Mouse (Mus musculus) frontal cortex, adult (tissue): ENCODE measurements around the gene Pcgf1.

Source experiments
- ATAC-seq: cut with Nextera tagmentation; 2 replicates; pipeline ENCODE4 v1.9.2; 2017; ENCODE audit warnings: mild to moderate bottlenecking, moderate library complexity, mixed read lengths; ENCODE audit not compliant: low TSS enrichment

The Pcgf1 gene

GRCm38 (mm10) chr6:83101688-83102556, 24.3 kb downstream of the Pcgf1 start:
- peak; percentile 75 for ATAC-seq

GRCm38 (mm10) chr6:83103130-83103650, 25.5 kb downstream of the Pcgf1 start:
- ATAC-seq, result no peak

- ATAC-seq, result no peak
Observed at GRCm38 (mm10) chr6:83104158-83104557, 26.5 kb downstream of the Pcgf1 start.

- ATAC-seq, result no peak
Observed at GRCm38 (mm10) chr6:83107566-83108400, 30.1 kb downstream of the Pcgf1 start.

- ATAC-seq, result peak; percentile 82
Observed at GRCm38 (mm10) chr6:83108762-83109668, 31.3 kb downstream of the Pcgf1 start, which contains the start of gene Mrpl53. Mrpl53 (plus strand) TSS chr6:83109040.

GRCm38 (mm10) chr6:83111510-83112136, 34.0 kb downstream of the Pcgf1 start:
- no peak for ATAC-seq

- peak; percentile 87 for ATAC-seq
Observed at GRCm38 (mm10) chr6:83115011-83115671, 37.5 kb downstream of the Pcgf1 start, which contains the start of gene Mogs. Mogs (plus strand) TSS chr6:83115496.

- peak; percentile 28 for ATAC-seq
Observed at GRCm38 (mm10) chr6:83115682-83116372, 38.2 kb downstream of the Pcgf1 start.

GRCm38 (mm10) chr6:83116373-83117164, 38.9 kb downstream of the Pcgf1 start:
- no peak for ATAC-seq

- no peak for ATAC-seq
Observed at GRCm38 (mm10) chr6:83117165-83117438, 39.4 kb downstream of the Pcgf1 start.

- ATAC-seq, result no peak
Observed at GRCm38 (mm10) chr6:83117616-83118015, 39.9 kb downstream of the Pcgf1 start.

- ATAC-seq, result no peak
Observed at GRCm38 (mm10) chr6:83118369-83118768, 40.7 kb downstream of the Pcgf1 start.

GRCm38 (mm10) chr6:83118825-83119733, 41.4 kb downstream of the Pcgf1 start:
- ATAC-seq, result no peak

GRCm38 (mm10) chr6:83119734-83120051, 42.0 kb downstream of the Pcgf1 start:
- ATAC-seq, result no peak

- peak; percentile 87 for ATAC-seq
Observed at GRCm38 (mm10) chr6:83120930-83121862, 43.5 kb downstream of the Pcgf1 start, which contains the start of gene Wbp1. Wbp1 (minus strand) TSS chr6:83121559.

- peak; percentile 24; the same call in 1 of the 2 replicates for ATAC-seq
Observed at GRCm38 (mm10) chr6:83121863-83122710, 44.4 kb downstream of the Pcgf1 start.
